ENCODE assay signal across 30 mouse cellular contexts in genomic region chr9:65636926-65637325, GRCm38 (mm10). TPM values are rescaled to one million over a fixed set of nuclear protein-coding genes. Genes with fewer than 3 reads are reported as not detected.
DNase-seq lines count a peak whose midpoint lies in the region; ATAC-seq and TF ChIP-seq lines count a peak whose summit lies in the region.
"Had no signal": no experiment of that assay in that cellular context is flagged by ENCODE, and none has a peak within 500 bp of the region (broad histone marks: within the 10 kb centered on the region; RNA-seq: fewer than 3 reads in every experiment).

No protein-coding gene starts in this region.

- peaks cover 72% of the 10 kb centered on the region for H3K36me3 ChIP-seq in megakaryocyte, embryonic 14.5 days (replicated peaks; ENCODE audit: low read length)
- H3K36me3 ChIP-seq in ES-Bruce4 (ENCODE audit: control insufficient read depth, insufficient read depth, low read length, poor library complexity, severe bottlenecking), result peaks cover 4% of the 10 kb centered on the region; the same call in 1 of the 2 replicates
- H3K36me3 ChIP-seq in myocyte (ENCODE audit: control insufficient read depth, insufficient read depth), result no peaks in the 10 kb centered on the region
- H3K36me3 ChIP-seq in midbrain, postnatal 0 days (ENCODE audit: insufficient read depth, low read length), result no peaks in the 10 kb centered on the region
- no peaks in the 10 kb centered on the region for H3K36me3 ChIP-seq in liver, embryonic 11.5 days (ENCODE audit: control insufficient read depth, insufficient read depth, low read length)
- H3K36me3 ChIP-seq: embryonic facial prominence, embryonic 12.5 days; embryonic facial prominence, embryonic 15.5 days; forebrain, embryonic 12.5 days; forebrain, embryonic 15.5 days had no signal

- no peak overlapping the region for H3K9ac ChIP-seq in ES-Bruce4 (ENCODE audit: low read depth, poor library complexity, severe bottlenecking)
- H3K9ac ChIP-seq in midbrain, postnatal 0 days (replicated peaks; ENCODE audit: low read length, poor library complexity, severe bottlenecking), result no peak overlapping the region
- no peak overlapping the region for H3K9ac ChIP-seq in liver, embryonic 11.5 days (ENCODE audit: low read depth, low read length)
- H3K9ac ChIP-seq: embryonic facial prominence, embryonic 12.5 days; embryonic facial prominence, embryonic 15.5 days; forebrain, embryonic 12.5 days; forebrain, embryonic 15.5 days; heart, embryonic 13.5 days; hindbrain, embryonic 14.5 days had no signal

- ATAC-seq in megakaryocyte, adult 5-6 weeks (ENCODE audit: poor library complexity, severe bottlenecking), result no peak
- ATAC-seq in midbrain, postnatal 0 days (ENCODE audit: low FRiP score), result no peak
- no peak for ATAC-seq in liver, embryonic 11.5 days (replicated peaks; ENCODE audit: low FRiP score)
- ATAC-seq: activated CD4-positive, CD25-positive, alpha-beta regulatory T cell, adult 4 months; forebrain, embryonic 15.5 days; hindbrain, postnatal 0 days; inflammation-experienced regulatory T-cells, adult 6 months; intestine, embryonic 16.5 days had no signal

- peak overlapping the region; percentile 86 for H3K27ac ChIP-seq in ES-Bruce4 (ENCODE audit: insufficient read depth, low read length)
- H3K27ac ChIP-seq in midbrain, postnatal 0 days (ENCODE audit: low read depth, low read length), result no peak overlapping the region
- no peak overlapping the region for H3K27ac ChIP-seq in liver, embryonic 11.5 days (ENCODE audit: low read depth, low read length)
- H3K27ac ChIP-seq: embryonic facial prominence, embryonic 12.5 days; embryonic facial prominence, embryonic 15.5 days; forebrain, embryonic 12.5 days; forebrain, embryonic 15.5 days; heart, adult 2 months; heart, embryonic 13.5 days; hindbrain, embryonic 14.5 days; hindbrain, postnatal 0 days had no signal

- peak overlapping the region; percentile 47 for H3K4me3 ChIP-seq in megakaryocyte, embryonic 14.5 days (replicated peaks)
- H3K4me3 ChIP-seq in ES-Bruce4 (ENCODE audit: low read depth, low read length) (no peak overlapping the region), myocyte (no peak overlapping the region)
- H3K4me3 ChIP-seq in midbrain, postnatal 0 days (ENCODE audit: low read depth, low read length), result no peak overlapping the region
- H3K4me3 ChIP-seq in liver, embryonic 11.5 days (ENCODE audit: low read depth, low read length), result no peak overlapping the region
- H3K4me3 ChIP-seq: embryonic facial prominence, embryonic 12.5 days; embryonic facial prominence, embryonic 15.5 days; erythroblast, embryonic 14.5 days; forebrain, embryonic 12.5 days; forebrain, embryonic 15.5 days; heart, adult 2 months; heart, embryonic 10.5 days; heart, embryonic 13.5 days had no signal

- H3K27me3 ChIP-seq in megakaryocyte, embryonic 14.5 days (replicated peaks), result no peaks in the 10 kb centered on the region
- H3K27me3 ChIP-seq in ES-Bruce4 (ENCODE audit: control insufficient read depth, insufficient read depth, low read length, poor library complexity, severe bottlenecking), result no peaks in the 10 kb centered on the region
- no peaks in the 10 kb centered on the region for H3K27me3 ChIP-seq in myocyte (ENCODE audit: control insufficient read depth, insufficient read depth, insufficient read length)
- H3K27me3 ChIP-seq in midbrain, postnatal 0 days (ENCODE audit: insufficient read depth, low read length), result peaks cover 1% of the 10 kb centered on the region
- H3K27me3 ChIP-seq in liver, embryonic 11.5 days (replicated peaks; ENCODE audit: control insufficient read depth, insufficient read depth, low read length), result peaks cover 5% of the 10 kb centered on the region
- H3K27me3 ChIP-seq: embryonic facial prominence, embryonic 15.5 days; heart, embryonic 13.5 days had no signal

- TF ChIP-seq POLR2A in ES-Bruce4 (IDR thresholded peaks at IDR 0.05; ENCODE audit: insufficient read depth, low read length) (no peak), myocyte (IDR thresholded peaks at IDR 0.05; ENCODE audit: insufficient read length, low read depth) (no peak)

- TF ChIP-seq CTCF in ES-Bruce4 (IDR thresholded peaks at IDR 0.05; ENCODE audit: low read depth, low read length), result no peak
- no peak for TF ChIP-seq CTCF in midbrain, postnatal 0 days (IDR thresholded peaks at IDR 0.05)

- WGBS in midbrain, postnatal 0 days, result 88% methylated on average over 4 of the region's 4 CpGs
- WGBS in liver, embryonic 11.5 days, result 78% methylated on average over 4 of the region's 4 CpGs

- DNase-seq in midbrain, postnatal 0 days (ENCODE audit: low spot score), result no peak
- no peak for DNase-seq in liver, embryonic 11.5 days (ENCODE audit: low spot score)
- DNase-seq: adrenal gland, postnatal 14 days; cerebellum, adult 11 months; cerebellum, adult 2 months; cerebellum, adult 9-11 months; cerebellum, postnatal 25 days; gastrocnemius, postnatal 36 days; heart, adult 2 months; heart, postnatal 14 days; heart, postnatal 4 days had no signal

- H3K9me3 ChIP-seq in megakaryocyte, embryonic 14.5 days, result no peaks in the 10 kb centered on the region
- no peaks in the 10 kb centered on the region for H3K9me3 ChIP-seq in ES-Bruce4 (replicated peaks; ENCODE audit: control insufficient read depth, insufficient read depth, low read length, poor library complexity, severe bottlenecking)
- no peaks in the 10 kb centered on the region for H3K9me3 ChIP-seq in midbrain, postnatal 0 days (ENCODE audit: low read length)
- H3K9me3 ChIP-seq in liver, embryonic 11.5 days (ENCODE audit: control insufficient read depth, low read length), result no peaks in the 10 kb centered on the region
- H3K9me3 ChIP-seq: embryonic facial prominence, embryonic 12.5 days; embryonic facial prominence, embryonic 15.5 days; forebrain, embryonic 12.5 days; forebrain, embryonic 15.5 days; heart, embryonic 10.5 days; heart, embryonic 13.5 days had no signal

- peaks cover 98% of the 10 kb centered on the region for H3K4me1 ChIP-seq in megakaryocyte, embryonic 14.5 days
- H3K4me1 ChIP-seq in ES-Bruce4 (ENCODE audit: control insufficient read depth, insufficient read depth, low read length), result peaks cover 7% of the 10 kb centered on the region
- H3K4me1 ChIP-seq in midbrain, postnatal 0 days (ENCODE audit: insufficient read depth, low read length), result no peaks in the 10 kb centered on the region
- peaks cover 4% of the 10 kb centered on the region; the same call in 1 of the 2 replicates for H3K4me1 ChIP-seq in liver, embryonic 11.5 days (replicated peaks; ENCODE audit: control insufficient read depth, insufficient read depth, low read length)
- H3K4me1 ChIP-seq: forebrain, embryonic 15.5 days had no signal

- peaks cover 76% of the 10 kb centered on the region for H3K79me2 ChIP-seq in myocyte (ENCODE audit: control insufficient read depth, insufficient read depth)

- H3K4me2 ChIP-seq in myocyte (ENCODE audit: low read depth), result peak overlapping the region; percentile 77
- no peak overlapping the region for H3K4me2 ChIP-seq in midbrain, postnatal 0 days (ENCODE audit: low read depth, low read length, poor library complexity, severe bottlenecking)
- H3K4me2 ChIP-seq in liver, embryonic 11.5 days, result no peak overlapping the region
- H3K4me2 ChIP-seq: embryonic facial prominence, embryonic 12.5 days; embryonic facial prominence, embryonic 15.5 days; forebrain, embryonic 12.5 days; forebrain, embryonic 15.5 days; heart, embryonic 13.5 days; hindbrain, embryonic 14.5 days had no signal

- H3ac ChIP-seq in myocyte (ENCODE audit: control insufficient read depth, insufficient read length), result no peak overlapping the region

- TF ChIP-seq EP300 in ES-Bruce4 (IDR thresholded peaks at IDR 0.05; ENCODE audit: insufficient read depth, low read depth, low read length), result no peak

RNA-seq across cellular contexts. Expression of gene Rbpms2, which starts 7.5 kb away (rescaled TPM):
- polyA plus RNA-seq in megakaryocyte, embryonic 14.5 days (2012; ENCODE audit: insufficient read depth, low replicate concordance), result 500 and 536 TPM in 2 replicates
- total RNA-seq in megakaryocyte, adult 5-6 weeks (2015), result 0.45 TPM in 1 of 2 replicates, not detected in the other
- not detected in 2 replicates for total RNA-seq in megakaryocyte, adult 5-6 weeks (2017)
- polyA plus RNA-seq in ES-Bruce4 (2011; ENCODE audit: insufficient read depth, insufficient read length, low read depth, missing spikeins) (162 and 174 TPM in 2 replicates), myocyte (2012; fragmentation: generic; extraction: Trizol) (32.1 TPM)
- 3.1 and 5.8 TPM in 2 replicates for total RNA-seq in midbrain, postnatal 0 days (2014; rRNA removed)
- 3.4 and 3.7 TPM in 2 replicates for polyA plus RNA-seq in midbrain, postnatal 0 days (2015; fragmentation: Nextera tagmentation; extraction: Ambion mirVana)
- 34.8 and 36.5 TPM in 2 replicates for polyA plus RNA-seq in liver, embryonic 11.5 days (2014; fragmentation: Nextera tagmentation; extraction: Ambion mirVana)
- total RNA-seq: MEL had no signal

RNA-seq across cellular contexts. Expression of gene Oaz2, which starts 30.9 kb away (rescaled TPM):
- polyA plus RNA-seq in megakaryocyte, embryonic 14.5 days (2012; ENCODE audit: insufficient read depth, low replicate concordance), result 27.7 and 31.8 TPM in 2 replicates
- 12.5 and 15.9 TPM in 2 replicates for total RNA-seq in megakaryocyte, adult 5-6 weeks (2015)
- 40.2 and 43.9 TPM in 2 replicates for total RNA-seq in megakaryocyte, adult 5-6 weeks (2017)
- polyA plus RNA-seq in ES-Bruce4 (2011; ENCODE audit: insufficient read depth, insufficient read length, low read depth, missing spikeins) (69.0 and 81.5 TPM in 2 replicates), myocyte (2012; fragmentation: generic; extraction: Trizol) (140 TPM)
- 252 and 274 TPM in 2 replicates for total RNA-seq in midbrain, postnatal 0 days (2014; rRNA removed)
- polyA plus RNA-seq in midbrain, postnatal 0 days (2015; fragmentation: Nextera tagmentation; extraction: Ambion mirVana), result 382 and 399 TPM in 2 replicates
- 119 and 123 TPM in 2 replicates for polyA plus RNA-seq in liver, embryonic 11.5 days (2014; fragmentation: Nextera tagmentation; extraction: Ambion mirVana)

RNA-seq across cellular contexts. Expression of gene Pif1, which starts 50.0 kb away (rescaled TPM):
- polyA plus RNA-seq in megakaryocyte, embryonic 14.5 days (2012; ENCODE audit: insufficient read depth, low replicate concordance), result 3.9 and 6.9 TPM in 2 replicates
- 12.1 and 12.6 TPM in 2 replicates for total RNA-seq in megakaryocyte, adult 5-6 weeks (2015)
- total RNA-seq in megakaryocyte, adult 5-6 weeks (2017), result 12.7 and 16.9 TPM in 2 replicates
- 27.7 and 32.3 TPM in 2 replicates for polyA plus RNA-seq in ES-Bruce4 (2011; ENCODE audit: insufficient read depth, insufficient read length, low read depth, missing spikeins)
- 6.9 TPM for polyA plus RNA-seq in myocyte (2012; fragmentation: generic; extraction: Trizol)
- 0.99 and 2.2 TPM in 2 replicates for total RNA-seq in midbrain, postnatal 0 days (2014; rRNA removed)
- 0.33 and 0.77 TPM in 2 replicates for polyA plus RNA-seq in midbrain, postnatal 0 days (2015; fragmentation: Nextera tagmentation; extraction: Ambion mirVana)
- polyA plus RNA-seq in liver, embryonic 11.5 days (2014; fragmentation: Nextera tagmentation; extraction: Ambion mirVana), result 16.4 and 18.0 TPM in 2 replicates
- total RNA-seq: adrenal gland, adult 18-20 months; gastrocnemius, adult 8-10 months; heart, adult 2 months had no signal

RNA-seq across cellular contexts. Expression of gene Plekho2, which starts 57.1 kb away (rescaled TPM):
- polyA plus RNA-seq in megakaryocyte, embryonic 14.5 days (2012; ENCODE audit: insufficient read depth, low replicate concordance), result 198 and 329 TPM in 2 replicates
- total RNA-seq in megakaryocyte, adult 5-6 weeks (2015), result 59.1 and 68.1 TPM in 2 replicates
- 52.5 and 60.6 TPM in 2 replicates for total RNA-seq in megakaryocyte, adult 5-6 weeks (2017)
- polyA plus RNA-seq in ES-Bruce4 (2011; ENCODE audit: insufficient read depth, insufficient read length, low read depth, missing spikeins) (6.1 and 6.2 TPM in 2 replicates), myocyte (2012; fragmentation: generic; extraction: Trizol) (14.6 TPM)
- total RNA-seq in midbrain, postnatal 0 days (2014; rRNA removed), result 7.5 and 9.0 TPM in 2 replicates
- polyA plus RNA-seq in midbrain, postnatal 0 days (2015; fragmentation: Nextera tagmentation; extraction: Ambion mirVana), result 3.1 and 3.8 TPM in 2 replicates
- polyA plus RNA-seq in liver, embryonic 11.5 days (2014; fragmentation: Nextera tagmentation; extraction: Ambion mirVana), result 29.5 and 30.3 TPM in 2 replicates
